Mouse (Mus musculus): ENCODE measurements around the gene Esrrb. TPM values are rescaled to one million over a fixed set of nuclear protein-coding genes. Genes with fewer than 3 reads are reported as not detected.

Gene Esrrb
- total RNA-seq, 4 experiments from 2014 or later = 24.4 to 34.7 (median 29.2) TPM

- DNase-seq (ENCODE audit: low spot score) = no peak
Observed at GRCm38 (mm10) chr12:86497126-86497525, 136.2 kb downstream of the Esrrb start.

- DNase-seq (ENCODE audit: low spot score) = peak; percentile 82
Observed at GRCm38 (mm10) chr12:86498765-86499164, 137.8 kb downstream of the Esrrb start.

GRCm38 (mm10) chr12:86501728-86502127 is 140.8 kb downstream of the Esrrb start:
- no peak for DNase-seq (ENCODE audit: low spot score)

GRCm38 (mm10) chr12:86503921-86504320 is 143.0 kb downstream of the Esrrb start:
- DNase-seq (ENCODE audit: low spot score) = no peak

- DNase-seq (ENCODE audit: low spot score) = no peak
Observed at GRCm38 (mm10) chr12:86504321-86504720, 143.4 kb downstream of the Esrrb start.

- no peak for DNase-seq (ENCODE audit: low spot score)
Observed at GRCm38 (mm10) chr12:86507741-86508140, 146.8 kb downstream of the Esrrb start.

- no peak for DNase-seq (ENCODE audit: low spot score)
Observed at GRCm38 (mm10) chr12:86508313-86508988, 147.5 kb downstream of the Esrrb start.

- DNase-seq (ENCODE audit: low spot score) = no peak
Observed at GRCm38 (mm10) chr12:86509295-86510279, 148.7 kb downstream of the Esrrb start.

GRCm38 (mm10) chr12:86512335-86512734 is 151.4 kb downstream of the Esrrb start:
- DNase-seq (ENCODE audit: low spot score) = no peak

- DNase-seq (ENCODE audit: low spot score) = no peak
Observed at GRCm38 (mm10) chr12:86513596-86513995, 152.7 kb downstream of the Esrrb start.

- DNase-seq (ENCODE audit: low spot score) = no peak
Observed at GRCm38 (mm10) chr12:86516602-86517001, 155.7 kb downstream of the Esrrb start.

- no peak for DNase-seq (ENCODE audit: low spot score)
Observed at GRCm38 (mm10) chr12:86517721-86518120, 156.8 kb downstream of the Esrrb start.

- no peak for DNase-seq (ENCODE audit: low spot score)
Observed at GRCm38 (mm10) chr12:86518746-86519145, 157.8 kb downstream of the Esrrb start.

GRCm38 (mm10) chr12:86534283-86534682 is 173.4 kb downstream of the Esrrb start:
- DNase-seq (ENCODE audit: low spot score) = no peak

GRCm38 (mm10) chr12:86537799-86538198 is 176.9 kb downstream of the Esrrb start:
- DNase-seq (ENCODE audit: low spot score) = no peak

- DNase-seq (ENCODE audit: low spot score) = no peak
Observed at GRCm38 (mm10) chr12:86538711-86539110, 177.8 kb downstream of the Esrrb start.

GRCm38 (mm10) chr12:86539511-86539910 is 178.6 kb downstream of the Esrrb start:
- no peak for DNase-seq (ENCODE audit: low spot score)

- DNase-seq (ENCODE audit: low spot score) = no peak
Observed at GRCm38 (mm10) chr12:86547808-86548207, 186.9 kb downstream of the Esrrb start.

- DNase-seq (ENCODE audit: low spot score) = no peak
Observed at GRCm38 (mm10) chr12:86553037-86553436, 192.1 kb downstream of the Esrrb start.

GRCm38 (mm10) chr12:86556796-86557517 is 196.0 kb downstream of the Esrrb start:
- DNase-seq (ENCODE audit: low spot score) = peak; percentile 8

- DNase-seq (ENCODE audit: low spot score) = no peak
Observed at GRCm38 (mm10) chr12:86558889-86559288, 198.0 kb downstream of the Esrrb start.

- DNase-seq (ENCODE audit: low spot score) = no peak
Observed at GRCm38 (mm10) chr12:86562705-86563104, 201.8 kb downstream of the Esrrb start.

All from heart, adult 8-10 months (tissue).